Mouse (Mus musculus) cerebellum, adult (tissue): ENCODE results near the gene Hoxa9.

Experiments used
- ATAC-seq: cut with Nextera tagmentation; 2 replicates; pipeline ENCODE4 v1.9.2; 2017; ENCODE audit warnings: mild to moderate bottlenecking, moderate library complexity, mixed read lengths; ENCODE audit not compliant: insufficient number of reproducible peaks, low FRiP score, low TSS enrichment

The Hoxa9 gene

GRCm38 (mm10) chr6:52230516-52231165 lies at the start of gene Hoxa9:
Gene Hoxa9 (minus strand): TSS chr6:52231089.
- ATAC-seq: no peak

GRCm38 (mm10) chr6:52276920-52277319 lies 46.0 kb upstream of the Hoxa9 start:
- no peak for ATAC-seq

- no peak for ATAC-seq
Measured at GRCm38 (mm10) chr6:52276382-52276781, 45.5 kb upstream of the Hoxa9 start.

GRCm38 (mm10) chr6:52275563-52276280 lies 44.8 kb upstream of the Hoxa9 start:
- no peak for ATAC-seq

DNA sequence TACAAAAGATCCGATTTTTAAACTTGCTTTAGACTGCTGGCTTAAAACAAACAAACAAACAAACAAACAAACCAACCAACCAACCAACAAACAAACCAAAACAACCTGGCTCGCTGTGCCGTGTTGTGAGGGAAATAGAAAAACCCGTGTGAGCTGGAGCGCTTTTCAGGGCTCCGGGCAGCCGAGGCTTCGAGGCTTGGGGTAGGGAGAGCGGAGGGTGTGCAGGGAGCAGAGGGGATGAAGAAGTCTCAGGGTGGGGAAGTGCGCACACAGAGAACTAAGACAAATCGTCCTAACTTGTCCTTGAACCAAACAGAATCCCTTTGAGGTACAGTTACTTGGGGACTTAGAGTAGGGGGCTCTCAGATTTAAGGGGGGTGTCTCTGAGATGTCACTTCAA lies 43.7 kb upstream of the Hoxa9 start:
- no peak for ATAC-seq

DNA sequence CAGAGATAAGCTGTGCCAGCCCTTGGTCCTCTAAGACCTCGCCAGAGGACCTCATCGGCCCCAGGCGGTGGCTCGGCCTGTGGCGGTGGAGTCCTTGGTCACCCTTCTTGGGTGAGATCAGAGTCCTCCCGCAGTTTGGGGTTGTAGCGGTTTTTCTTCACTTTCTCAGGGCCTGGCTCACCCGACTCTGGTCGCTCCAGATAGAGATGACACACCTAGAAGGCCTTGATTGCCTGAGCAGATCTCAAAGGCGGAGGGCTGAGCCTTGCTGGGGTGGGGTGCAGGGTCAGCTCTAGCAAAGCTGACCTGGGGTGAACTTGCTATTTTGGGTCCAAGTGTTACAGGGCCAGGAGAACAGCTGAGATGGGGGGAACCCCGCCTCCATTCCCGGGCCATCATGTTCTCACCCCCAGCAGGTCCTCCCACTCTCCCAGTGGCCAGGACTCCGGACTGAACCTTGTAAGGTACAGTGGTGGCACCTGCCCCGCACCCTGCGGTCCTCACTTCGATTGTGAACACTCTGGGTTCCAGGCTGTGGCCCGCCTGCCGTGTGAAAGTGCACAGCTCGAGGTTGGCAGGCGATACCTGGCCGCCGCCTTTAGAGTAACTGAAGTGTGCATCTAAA lies 42.9 kb upstream of the Hoxa9 start:
- ATAC-seq: no peak

- no peak for ATAC-seq
Measured at GRCm38 (mm10) chr6:52272766-52273655, 42.1 kb upstream of the Hoxa9 start.

GRCm38 (mm10) chr6:52270494-52271480 lies 39.9 kb upstream of the Hoxa9 start:
- no peak; the same call in 1 of the 2 replicates for ATAC-seq

- ATAC-seq: no peak
Measured at GRCm38 (mm10) chr6:52268756-52269155, 37.9 kb upstream of the Hoxa9 start.

DNA sequence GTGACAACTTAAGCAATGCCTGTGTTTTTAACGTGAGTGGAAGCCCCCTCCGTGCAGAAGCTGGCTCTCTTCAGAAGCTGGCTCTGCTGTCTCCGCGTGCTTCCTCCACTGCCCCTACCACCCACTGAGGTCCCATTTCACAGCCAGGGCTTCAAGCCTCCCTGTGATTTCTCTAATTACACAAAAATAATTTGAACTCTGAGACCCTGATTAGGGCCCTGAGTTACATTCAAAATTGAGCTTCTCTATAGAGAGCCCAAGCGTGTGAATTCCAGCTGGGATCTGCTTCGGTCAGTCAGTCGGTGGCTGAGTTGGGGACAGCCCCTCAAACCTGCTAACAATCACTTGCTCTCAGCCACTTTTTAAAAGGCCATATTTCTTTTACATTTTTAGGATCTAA lies 37.5 kb upstream of the Hoxa9 start:
- ATAC-seq: no peak

DNA sequence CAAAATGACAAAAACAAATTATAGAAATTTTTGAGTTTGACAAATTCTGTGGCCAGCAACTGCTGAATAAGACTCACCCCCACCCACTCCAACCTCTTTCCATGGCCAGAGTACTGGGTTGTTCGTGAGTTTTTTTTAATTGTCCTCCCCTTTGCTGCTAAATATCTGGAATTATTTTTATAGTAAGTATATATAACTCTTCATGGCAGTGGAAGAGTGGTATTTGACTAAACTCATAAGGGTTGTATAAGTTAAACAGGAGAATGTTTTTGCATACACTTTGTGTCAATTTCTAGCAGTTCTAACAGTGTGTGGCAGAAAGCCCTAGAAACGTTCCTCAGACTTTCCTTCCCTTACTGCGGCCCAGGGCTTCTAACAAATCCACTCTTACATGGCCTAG lies 36.8 kb upstream of the Hoxa9 start:
- no peak for ATAC-seq

DNA sequence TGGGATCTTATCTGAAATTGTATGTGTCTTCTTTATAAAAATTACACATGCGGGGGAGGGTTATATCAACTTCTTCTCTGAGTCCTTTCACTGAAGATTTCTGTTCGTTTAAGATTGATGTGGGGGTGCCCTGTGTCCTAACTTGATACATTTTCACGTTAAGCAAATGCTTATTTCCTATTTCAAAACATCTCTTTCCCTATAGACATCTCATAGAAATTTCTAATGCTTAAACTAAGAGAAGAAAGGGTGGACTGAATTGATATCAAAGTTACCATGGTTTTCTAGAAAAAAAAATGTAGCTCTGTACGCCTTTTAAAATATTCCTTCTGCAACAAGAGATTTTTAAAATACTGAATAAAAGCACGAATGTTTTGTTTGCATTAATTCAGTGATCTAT lies 36.3 kb upstream of the Hoxa9 start:
- ATAC-seq: no peak

DNA sequence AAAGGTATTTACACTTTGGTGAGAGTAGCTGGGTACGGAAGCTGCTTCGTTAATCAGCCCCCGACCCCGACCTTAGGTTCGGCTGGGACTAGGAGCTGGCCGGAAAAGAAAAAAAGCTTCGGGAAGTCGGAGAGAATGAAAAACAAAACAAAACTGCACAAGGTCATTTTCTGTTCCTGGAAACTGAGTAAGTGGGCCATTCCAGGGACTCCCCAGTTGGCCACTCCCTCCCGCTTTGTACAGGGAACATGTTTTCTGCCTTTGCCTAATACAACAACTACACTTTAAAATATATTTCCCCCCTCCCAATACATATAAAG lies 35.7 kb upstream of the Hoxa9 start:
- no peak for ATAC-seq

- no peak for ATAC-seq
Measured at GRCm38 (mm10) chr6:52265913-52266665, 35.2 kb upstream of the Hoxa9 start.

GRCm38 (mm10) chr6:52265306-52265912 lies 34.5 kb upstream of the Hoxa9 start:
- no peak for ATAC-seq

GRCm38 (mm10) chr6:52264106-52264790 lies 33.4 kb upstream of the Hoxa9 start:
- no peak for ATAC-seq

GRCm38 (mm10) chr6:52263321-52263585 lies 32.4 kb upstream of the Hoxa9 start:
- ATAC-seq: no peak
